Mouse (Mus musculus) myocyte (in vitro differentiated cells): ENCODE measurements around the gene Cd81.

Experiments used
- MAX ChIP-seq: IDR thresholded peaks from one replicate; pipeline ENCODE4 v1.6.1; 2011; ENCODE audit warnings: low read depth, mild to moderate bottlenecking, control low read depth
- MYOG ChIP-seq, 3 experiments: IDR thresholded peaks; one replicate each; pipeline ENCODE4 v1.6.1; 2011; ENCODE audit warnings: control low read depth in 2 of 3, low read depth in 2 of 3, mild to moderate bottlenecking in 2 of 3; ENCODE audit not compliant: insufficient read length in 2 of 3, control insufficient read depth in 1 of 3, insufficient read depth in 1 of 3
- POLR2A ChIP-seq: IDR thresholded peaks from one replicate; pipeline ENCODE4 v1.6.1; 2011; ENCODE audit warnings: low read depth, mild to moderate bottlenecking, control low read depth, moderate library complexity; ENCODE audit not compliant: insufficient read length

- TF ChIP-seq MYOG (IDR thresholded peaks at IDR 0.05; ENCODE audit: control insufficient read depth in 1 of 3, insufficient read depth in 1 of 3, insufficient read length in 2 of 3, low read depth in 2 of 3) (no peak), POLR2A (no peak), MAX (no peak)
These were observed 64.0 kb downstream of the Cd81 start for GRCm38 (mm10) chr7:143116521-143116920.
